Mouse (Mus musculus) intestine, postnatal 0 days (tissue): ENCODE results near the gene Trub2. TPM values are rescaled to one million over a fixed set of nuclear protein-coding genes. Genes with fewer than 3 reads are reported as not detected.

ENCODE experiments used
- ATAC-seq: fragments of 200-750 bp; cut with Nextera tagmentation; 2 replicates; pipeline ENCODE4 v1.8.0; 2017; ENCODE audit warnings: mild to moderate bottlenecking, moderate TSS enrichment, moderate library complexity
- H3K27ac ChIP-seq: fragments of 300-500 bp; sonication (generic); 2 replicates; pipeline ENCODE4 v1.5.1; 2014; ENCODE audit warnings: mild to moderate bottlenecking, low read depth, low read length, moderate library complexity
- H3K27me3 ChIP-seq: fragments of 300-500 bp; sonication (generic); replicated peaks from 2 replicates; pipeline ENCODE4 v1.6.1; 2014; ENCODE audit warnings: low read length, mixed read lengths; ENCODE audit not compliant: control insufficient read depth, insufficient read depth
- H3K36me3 ChIP-seq: fragments of 300-500 bp; sonication (generic); 2 replicates; pipeline ENCODE4 v1.6.1; 2014; ENCODE audit warnings: mild to moderate bottlenecking, moderate library complexity; ENCODE audit not compliant: control insufficient read depth, insufficient read depth
- H3K4me1 ChIP-seq: fragments of 300-500 bp; sonication (generic); replicated peaks from 2 replicates; pipeline ENCODE4 v1.6.1; 2014; ENCODE audit warnings: antibody characterized with exemption, low read length, mixed read lengths; ENCODE audit not compliant: control insufficient read depth, insufficient read depth
- H3K4me2 ChIP-seq: fragments of 300-500 bp; sonication (generic); replicated peaks from 2 replicates; pipeline ENCODE4 v1.6.1; 2014; ENCODE audit warnings: low read depth, mild to moderate bottlenecking, moderate library complexity
- H3K4me3 ChIP-seq: fragments of 300-500 bp; sonication (generic); 2 replicates; pipeline ENCODE4 v1.5.1; 2014; ENCODE audit warnings: low read depth, low read length
- H3K9ac ChIP-seq: fragments of 300-500 bp; sonication (generic); 2 replicates; pipeline ENCODE4 v1.6.1; 2014; ENCODE audit warnings: mild to moderate bottlenecking, low read depth, low read length
- H3K9me3 ChIP-seq: fragments of 300-500 bp; sonication (generic); 2 replicates; pipeline ENCODE4 v1.6.1; 2016; ENCODE audit warnings: mixed run types; ENCODE audit not compliant: control insufficient read depth
- CTCF ChIP-seq: sonication (generic); IDR thresholded peaks from 2 replicates; pipeline ENCODE4 v1.5.1; 2016; ENCODE audit warnings: low read depth, mild to moderate bottlenecking, control low read depth, antibody characterized with exemption, moderate library complexity
- WGBS: fragments of 180-500 bp; shearing (Covaris S2); extraction: QIAGEN DNeasy Blood & Tissue Kit; methylation state at CpG from one replicate; pipeline ENCODE4 v1.1.7; 2014; 5-methylcytosine and 5-hydroxymethylcytosine counted together
- polyA plus RNA-seq: library from polyadenylated mRNA; unstranded; fragments of >200 nt; fragmentation: Nextera tagmentation; extraction: Ambion mirVana; gene quantifications from 2 replicates; pipeline ENCODE4 v1.2.1, GENCODE M21; 2015

The Trub2 gene
- polyA plus RNA-seq, 1 experiment from 2014 or later: 23.5 TPM

DNA sequence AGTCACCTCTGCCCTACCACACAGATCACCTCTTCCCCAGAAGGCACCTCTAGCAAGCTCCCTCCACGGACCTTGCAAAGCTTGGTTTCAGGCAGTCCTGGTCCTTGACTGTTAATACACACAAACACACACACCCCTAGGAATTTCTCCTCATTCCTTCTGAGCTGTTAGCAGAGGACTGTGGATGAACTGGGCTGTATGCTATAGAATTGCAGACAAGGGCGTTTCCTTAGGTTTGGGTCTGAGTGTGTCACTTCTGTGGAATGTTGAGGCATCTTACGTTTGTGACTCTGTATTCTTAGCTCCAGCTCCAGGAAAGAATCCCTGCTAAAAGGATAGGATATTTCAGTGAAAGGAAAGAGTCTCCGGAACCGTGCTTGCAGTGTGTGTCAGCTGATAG is 76.4 kb downstream of the Trub2 start:
- Histone ChIP-seq H3K27ac (no peak overlapping the region), H3K9me3 (no peaks in the 10 kb centered on the region), H3K27me3 (no peaks in the 10 kb centered on the region), H3K4me3 (no peak overlapping the region), H3K9ac (no peak overlapping the region), H3K4me2 (no peak overlapping the region), H3K4me1 (no peaks in the 10 kb centered on the region), H3K36me3 (peaks cover 44% of the 10 kb centered on the region)
- WGBS: 73% methylated on average over 5 of the region's 5 CpGs
- ATAC-seq: no peak
- TF ChIP-seq CTCF: no peak

Other genes with a start within 250 kb of the Trub2 start
- 6.1 and 6.3 TPM in 2 replicates for gene Rapgef1, start 168.8 kb downstream of the Trub2 start, polyA plus RNA-seq
- gene Gm13420, start 36.8 kb downstream of the Trub2 start, polyA plus RNA-seq: 0.10 TPM in 1 of 2 replicates, not detected in the other
- gene Gm13547, start 29.2 kb downstream of the Trub2 start, polyA plus RNA-seq: not detected in 2 replicates
- gene Coq4, start 1.0 kb downstream of the Trub2 start, polyA plus RNA-seq: 27.7 and 28.3 TPM in 2 replicates
- gene Slc27a4, start 14.1 kb upstream of the Trub2 start, polyA plus RNA-seq: 105 and 118 TPM in 2 replicates
- gene Urm1, start 31.6 kb upstream of the Trub2 start, polyA plus RNA-seq: 19.5 and 24.9 TPM in 2 replicates
- gene Cercam, start 80.7 kb upstream of the Trub2 start, polyA plus RNA-seq: 9.5 and 10.6 TPM in 2 replicates
- 15.7 and 17.0 TPM in 2 replicates for gene Odf2, start 100.7 kb upstream of the Trub2 start, polyA plus RNA-seq
- gene Gle1, start 146.9 kb upstream of the Trub2 start, polyA plus RNA-seq: 14.3 and 14.5 TPM in 2 replicates
- 58.6 and 60.9 TPM in 2 replicates for gene Sptan1, start 177.1 kb upstream of the Trub2 start, polyA plus RNA-seq